Mouse (Mus musculus): ENCODE data around the gene Gm14327. TPM values are rescaled to one million over a fixed set of nuclear protein-coding genes. Genes with fewer than 3 reads are reported as not detected.
"Not testable (repeated sequence)": the region's sequence is repeated elsewhere in the genome, so short reads cannot be mapped to it uniquely, and the experiment has no call there.

Gene Gm14327
- 1 to 10 TPM; 4.2 to 5.6 TPM for total RNA-seq (2021)
- long read RNA-seq, experiment 1, partial matches to known transcripts: 0 of 6 reads
- long read RNA-seq, experiment 1, other reads (novel, unspliced or antisense): 3 of 6 reads
- long read RNA-seq, experiment 2, partial matches to known transcripts: 0 of 1 reads
- long read RNA-seq, experiment 2, other reads (novel, unspliced or antisense): 0 of 1 reads

- DNase-seq (ENCODE audit: low spot score): not testable (repeated sequence)
Measured at GRCm38 (mm10) chr2:177897046-177897578, at the start of gene Gm14327. TSS of gene Gm14327 (plus strand) at chr2:177897096.

DNA sequence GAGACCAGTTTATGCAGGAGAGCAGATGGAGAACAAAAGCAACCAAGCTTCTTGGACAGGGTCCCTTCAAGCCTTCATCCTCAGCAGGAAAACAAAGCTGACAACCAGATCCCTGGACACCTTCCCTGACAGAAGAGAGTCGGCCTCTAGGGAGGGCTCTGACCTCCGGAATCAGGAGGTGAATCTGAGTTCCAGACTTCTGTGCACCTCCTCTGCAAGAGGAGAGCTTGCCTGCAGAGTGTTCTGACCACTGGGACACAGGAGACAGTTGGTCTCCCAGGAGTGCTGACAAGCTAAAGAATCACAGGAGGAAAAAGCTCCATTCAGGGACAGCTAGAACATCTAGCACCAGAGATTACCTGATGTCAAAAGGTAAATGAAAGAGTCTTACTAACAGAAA is 34.6 kb upstream of the Gm14327 start:
- not testable (repeated sequence) for DNase-seq (ENCODE audit: low spot score)

DNA sequence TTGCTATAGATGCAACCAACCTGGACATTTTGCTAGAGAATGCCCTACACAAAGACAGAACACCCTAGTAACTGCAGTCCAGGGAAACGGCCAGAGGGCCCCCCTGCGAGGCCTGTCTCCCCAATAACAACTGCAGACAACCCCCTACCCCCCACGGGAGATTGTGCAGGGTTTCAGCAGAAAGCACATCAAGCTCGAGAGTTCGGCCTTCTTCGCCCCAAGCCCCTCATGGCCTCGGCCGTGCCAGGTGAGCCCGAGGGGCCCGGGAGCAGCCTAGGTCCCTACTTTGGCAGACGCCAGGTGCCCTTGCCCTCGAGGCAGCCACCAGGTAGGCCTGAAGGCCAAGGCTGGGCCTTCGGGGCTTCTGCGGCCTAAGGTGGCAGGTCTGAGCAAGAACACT is 9.2 kb upstream of the Gm14327 start:
- DNase-seq (ENCODE audit: low spot score): not testable (repeated sequence)

DNA sequence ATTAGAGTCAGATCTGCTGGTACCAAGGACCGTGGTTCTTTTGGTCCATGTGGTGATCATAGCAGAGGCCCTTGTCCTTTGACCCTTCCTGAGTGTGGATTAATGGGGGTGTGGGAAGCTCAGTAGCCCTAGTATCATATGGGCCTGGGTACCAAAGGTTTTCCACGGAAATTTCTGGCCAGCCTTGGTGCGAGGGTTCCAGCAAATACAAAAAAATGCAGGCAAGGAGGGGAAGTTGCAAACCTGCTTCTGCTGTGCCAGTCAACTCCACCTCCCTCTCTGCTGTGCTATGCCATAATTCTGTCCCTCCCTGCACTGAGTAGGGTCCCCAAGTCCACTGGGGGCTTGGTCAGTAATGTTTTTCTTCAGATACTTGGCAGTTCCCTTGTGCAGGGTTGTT is 1.3 kb downstream of the Gm14327 start:
- DNase-seq (ENCODE audit: low spot score): not testable (repeated sequence)

GRCm38 (mm10) chr2:177903276-177903675 is 6.4 kb downstream of the Gm14327 start:
- DNase-seq (ENCODE audit: low spot score): not testable (repeated sequence)

DNA sequence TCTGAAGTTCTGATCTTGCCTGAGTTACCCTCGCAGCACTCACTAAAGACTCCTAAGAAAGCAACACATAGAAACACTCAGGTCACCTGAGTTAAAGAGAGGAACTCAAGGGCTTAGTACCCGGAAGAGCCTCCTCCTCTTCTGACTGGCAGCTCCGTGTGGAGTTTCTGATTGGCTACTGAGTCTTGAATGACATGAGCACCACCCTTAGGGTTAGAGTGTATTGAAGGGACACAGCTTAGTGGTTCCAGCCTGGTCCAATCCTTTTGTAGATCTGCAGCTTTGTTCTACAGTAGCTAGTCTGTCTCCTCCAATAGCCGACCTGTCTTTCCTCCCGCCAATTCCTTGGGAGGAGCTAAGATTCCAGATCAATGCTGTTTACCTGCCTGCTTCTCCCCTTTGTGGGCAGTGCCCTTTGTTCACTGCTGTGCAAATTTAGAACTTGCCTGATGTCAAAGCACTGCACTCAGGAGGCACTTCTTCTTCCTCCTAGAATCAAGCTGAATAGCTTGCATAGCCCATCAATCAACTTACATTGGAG is 28.7 kb downstream of the Gm14327 start, which contains the start of gene Zfp972:
Zfp972 (minus strand) TSS at position 51 of the 541 bp plus-strand sequence.
- DNase-seq (ENCODE audit: low spot score): not testable (repeated sequence)

Other genes starting within 250 kb of the Gm14327 start
- gene Gm14322, start 137.8 kb upstream of the Gm14327 start, total RNA-seq (2021): 10 to 100 TPM; 32.0 to 33.3 TPM
- 100 to 1,000 TPM in 1 of 2 experiments, 10 to 100 TPM in 1; 97.9 to 115 TPM for gene Gm14325, start 56.8 kb upstream of the Gm14327 start, total RNA-seq (2021)
- 1 to 10 TPM in 1 of 2 experiments, not detected in 1; 1.2 TPM for gene Zfp972, start 28.5 kb downstream of the Gm14327 start, total RNA-seq (2021)
- gene Gm14326, start 60.2 kb downstream of the Gm14327 start, total RNA-seq (2021): 10 to 100 TPM; 37.1 to 38.2 TPM
- 10 to 100 TPM; 30.1 to 37.5 TPM for gene Zfp971, start 126.2 kb downstream of the Gm14327 start, total RNA-seq (2021)
- 10 to 100 TPM; 10.5 to 11.5 TPM for gene Zfp931, start 181.4 kb downstream of the Gm14327 start, total RNA-seq (2021)
- gene Phactr3, start 221.9 kb downstream of the Gm14327 start, total RNA-seq (2021): under 1 TPM; 0.07 to 0.18 TPM

All from gastrocnemius, adult 18-20 months (tissue).